Mouse (Mus musculus) ES-CJ7 (cell line): ENCODE results near the gene Noxo1.
A peak's percentile ranks its signal among the peaks of the same experiment; 100 is the strongest.
"Not testable (repeated sequence)": the region's sequence is repeated elsewhere in the genome, so short reads cannot be mapped to it uniquely, and the experiment has no call there.

Source experiments
- DNase-seq: peaks from one replicate; pipeline ENCODE4 v3.0.0; 2011; ENCODE audit warnings: low read depth, low spot score

Gene Noxo1

DNA sequence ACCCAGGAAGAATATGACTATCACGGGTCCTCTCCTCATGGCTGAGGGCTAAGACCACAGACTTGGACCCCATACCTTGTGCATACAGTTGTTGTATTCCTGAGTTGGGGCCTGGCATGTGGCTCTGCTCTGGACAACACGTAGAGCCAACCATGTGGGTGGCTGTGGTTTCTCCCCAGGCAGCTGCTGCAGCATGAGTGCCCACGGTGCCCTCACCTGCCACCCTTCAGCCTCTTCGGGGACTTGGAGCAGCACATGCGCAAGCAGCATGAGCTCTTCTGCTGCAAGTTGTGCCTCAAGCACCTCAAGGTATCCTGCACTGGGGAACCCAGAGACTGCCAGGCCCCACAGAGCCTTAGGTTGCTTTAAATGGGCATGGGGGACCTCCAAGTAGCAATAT, 19.2 kb upstream of the Noxo1 start:
- DNase-seq = no peak

- DNase-seq = peak; percentile 82
These were observed 18.4 kb upstream of the Noxo1 start for GRCm38 (mm10) chr17:24677500-24678080.

- peak; percentile 80 for DNase-seq
These were observed 9.5 kb upstream of the Noxo1 start for GRCm38 (mm10) chr17:24686514-24686913.

DNA sequence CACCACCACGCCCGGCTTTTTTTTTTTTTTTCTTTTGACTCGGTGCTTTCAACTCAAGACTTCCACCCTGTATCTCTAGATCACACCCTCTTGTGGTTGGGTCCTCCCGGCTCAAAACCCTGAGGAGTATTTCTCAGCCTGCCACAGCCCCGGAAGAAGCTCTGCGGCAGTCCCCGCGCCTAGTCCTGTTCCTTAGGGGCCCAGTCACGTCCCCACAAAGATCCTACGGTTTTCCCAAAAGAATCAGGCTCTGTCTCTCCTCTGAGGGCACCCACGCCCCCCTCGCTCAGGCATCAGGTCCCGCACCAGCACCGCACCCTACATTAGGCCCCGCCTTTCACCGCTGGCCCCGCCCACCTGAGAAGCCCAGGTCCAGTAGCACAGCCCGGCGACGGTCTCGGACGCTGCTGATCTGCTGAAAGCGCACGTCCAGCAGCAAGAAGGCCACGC, 8.9 kb upstream of the Noxo1 start:
- peak; percentile 60 for DNase-seq

DNA sequence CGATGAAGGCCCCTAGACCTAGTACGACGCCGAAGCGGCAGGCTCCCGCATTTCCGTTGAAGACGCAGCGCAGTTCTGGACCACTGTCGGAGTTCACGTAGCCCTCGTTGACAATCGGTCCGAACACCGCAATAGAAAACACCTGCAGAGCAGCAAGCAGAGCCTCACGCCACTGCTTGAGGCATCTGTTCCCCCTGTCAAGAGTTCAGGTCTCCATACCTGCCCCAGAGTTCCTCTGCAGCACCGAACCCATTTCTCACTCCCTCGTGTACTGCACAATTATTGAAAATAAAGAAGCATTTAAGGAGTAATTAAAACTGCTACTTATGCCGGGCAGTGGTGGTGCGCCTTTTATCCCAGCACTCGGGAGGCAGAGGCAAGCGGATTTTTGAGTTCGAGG, 8.4 kb upstream of the Noxo1 start:
- DNase-seq = no peak

DNA sequence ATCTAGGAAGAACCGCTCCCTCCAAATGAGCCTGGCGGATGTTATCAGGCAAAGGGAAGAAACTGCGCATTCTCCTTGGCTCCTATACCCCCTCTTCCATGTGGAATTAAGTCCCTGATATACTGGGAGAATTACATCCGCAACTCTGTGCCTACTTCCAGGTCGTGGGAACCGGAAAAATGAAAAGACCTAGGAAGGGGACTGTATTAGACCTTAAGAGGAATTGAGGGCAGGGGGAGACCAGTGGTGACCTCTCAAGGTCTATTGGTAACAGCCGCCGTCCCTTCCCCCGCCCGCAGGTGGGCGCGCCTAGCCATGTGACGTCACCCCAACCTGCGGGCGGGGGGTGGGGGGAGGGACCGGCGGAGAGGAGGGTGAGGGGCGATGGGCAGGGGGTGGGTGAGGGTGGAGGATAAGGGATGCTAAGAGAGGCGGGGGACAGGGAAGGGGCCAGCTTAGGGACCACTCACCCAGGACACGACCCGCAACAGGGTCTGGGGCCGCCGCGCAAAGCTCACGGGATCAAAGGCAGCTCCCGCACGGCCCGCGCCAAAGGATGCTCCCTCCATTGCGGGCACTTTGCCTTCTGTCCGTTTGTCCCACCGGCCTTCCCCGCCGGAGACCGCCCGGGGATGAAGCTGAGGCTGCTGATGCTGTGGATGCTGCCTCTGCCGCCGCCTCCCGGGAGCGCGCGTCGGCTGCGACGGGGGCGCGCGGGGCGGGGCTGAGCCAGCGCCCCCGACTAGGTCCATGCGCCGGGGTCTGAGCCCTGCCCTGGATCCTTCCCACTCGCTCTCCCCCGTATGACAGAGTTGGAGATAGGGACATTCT, 6.6 kb upstream of the Noxo1 start, which contains the start of gene Syngr3:
Gene Syngr3 (minus strand): TSS at position 705 of the 831 bp plus-strand sequence.
- no peak for DNase-seq

DNA sequence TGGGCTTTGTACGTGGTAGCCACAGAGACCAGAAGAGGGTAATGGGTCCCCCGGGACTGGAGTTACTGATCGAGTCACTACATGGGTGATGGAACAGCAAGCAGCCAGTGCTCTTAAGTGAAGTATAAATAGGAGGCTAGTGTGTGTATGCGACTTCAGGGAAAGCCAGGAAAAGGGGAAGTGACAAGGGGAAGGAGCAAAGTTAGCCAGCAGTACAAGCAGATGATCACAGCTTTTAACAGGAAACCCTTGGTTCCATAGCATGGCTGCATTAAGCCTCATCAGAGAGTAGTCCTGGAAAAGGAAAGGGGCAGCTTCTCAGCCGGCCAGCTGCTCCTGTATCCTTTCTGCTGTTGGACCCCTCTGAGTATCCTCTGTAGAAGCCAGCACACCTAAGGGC, 3.6 kb upstream of the Noxo1 start:
- no peak for DNase-seq

DNA sequence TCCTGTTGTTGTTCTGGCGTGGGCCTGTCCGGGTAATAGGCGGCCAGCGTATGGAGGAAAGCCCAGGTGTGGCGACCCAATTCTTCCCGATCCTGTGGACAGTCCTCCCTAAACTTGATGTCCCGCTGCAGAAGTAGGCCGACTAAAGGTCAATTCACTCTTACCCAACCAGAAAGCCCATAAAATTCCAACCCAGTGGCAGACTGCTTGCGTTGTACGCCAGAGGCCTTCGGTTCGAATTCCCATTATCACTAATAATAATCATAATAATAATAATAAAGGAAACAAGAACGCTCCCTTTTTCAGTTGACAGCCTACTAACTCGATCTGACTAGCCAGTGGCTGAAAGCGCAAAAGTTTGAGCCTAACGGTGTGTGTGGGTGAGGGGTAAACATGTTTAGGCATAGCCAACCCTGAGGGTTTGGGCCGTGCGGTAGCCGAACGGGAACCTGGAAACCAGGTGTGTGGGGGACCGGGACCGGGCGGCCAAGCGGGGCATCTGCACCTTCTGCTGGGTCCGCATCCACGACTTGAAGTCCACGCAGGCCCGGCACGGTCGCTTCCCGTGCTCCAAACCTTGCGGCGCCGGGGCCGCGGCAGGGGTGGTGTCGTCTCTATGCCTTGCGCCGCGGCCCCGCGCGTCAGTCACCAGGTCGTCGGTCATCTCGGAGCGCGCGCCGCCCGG, 566 bp upstream of the Noxo1 start:
- DNase-seq = no peak

GRCm38 (mm10) chr17:24697985-24698384, 2.0 kb downstream of the Noxo1 start:
- DNase-seq = peak; percentile 61

- DNase-seq = no peak
These were observed 2.7 kb downstream of the Noxo1 start for GRCm38 (mm10) chr17:24698715-24699114.

GRCm38 (mm10) chr17:24699473-24699872, 3.4 kb downstream of the Noxo1 start:
- DNase-seq = no peak

GRCm38 (mm10) chr17:24701251-24701650, 5.2 kb downstream of the Noxo1 start:
- DNase-seq = no peak

- DNase-seq = no peak
These were observed 9.8 kb downstream of the Noxo1 start for GRCm38 (mm10) chr17:24705821-24706220.

GRCm38 (mm10) chr17:24706982-24707800, 11.2 kb downstream of the Noxo1 start, which contains the start of gene Tbl3:
TSS of gene Tbl3 (minus strand) at chr17:24707660.
- DNase-seq = peak; percentile 93

DNA sequence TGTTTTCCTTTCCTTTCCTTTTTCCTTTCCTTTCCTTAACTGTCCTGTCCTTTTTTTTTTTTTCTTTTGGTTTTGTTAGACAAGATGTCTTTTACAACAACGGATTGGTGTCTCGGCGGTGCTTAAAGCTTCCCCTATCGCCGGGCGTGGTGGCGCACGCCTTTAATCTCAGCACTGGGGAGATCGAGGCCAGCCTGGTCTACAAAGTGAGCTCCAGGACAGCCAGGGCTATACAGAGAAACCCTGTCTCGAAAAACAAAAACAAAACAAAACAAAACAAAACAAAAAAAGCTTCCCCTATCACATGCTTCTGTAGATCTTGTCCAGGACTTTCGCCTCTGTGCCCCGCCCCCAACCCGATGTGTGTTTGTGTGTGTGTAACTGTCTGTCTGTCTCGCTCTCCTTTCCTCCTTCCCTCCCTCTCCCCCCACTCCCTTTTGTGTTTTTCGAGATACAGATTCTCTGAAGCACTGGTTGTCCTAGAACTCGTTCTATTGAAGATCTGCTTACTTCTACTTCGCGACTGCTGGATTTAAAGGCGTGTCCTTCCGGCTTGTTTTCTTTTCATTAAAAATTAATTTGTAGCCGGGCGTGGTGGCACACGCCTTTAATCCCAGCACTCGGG, 11.9 kb downstream of the Noxo1 start:
- no peak for DNase-seq

DNA sequence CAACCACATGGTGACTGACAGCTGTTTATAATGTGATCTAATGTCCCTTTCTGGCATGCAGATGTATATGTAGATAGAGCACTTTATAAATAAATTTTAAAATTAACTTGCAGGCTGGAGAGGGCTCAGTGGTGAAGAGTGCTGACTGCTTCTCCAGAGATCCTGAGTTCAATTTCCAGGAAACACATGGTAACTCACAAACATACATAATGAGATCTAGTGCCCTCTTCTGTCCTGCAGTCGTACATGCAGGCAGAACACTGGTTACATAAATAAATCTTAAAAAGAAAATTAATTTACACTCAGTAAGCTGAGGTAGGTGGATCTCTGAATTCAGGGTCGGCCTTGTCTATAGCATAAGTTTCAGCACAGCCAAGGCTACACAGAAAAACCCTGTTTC, 12.6 kb downstream of the Noxo1 start:
- no peak for DNase-seq

DNA sequence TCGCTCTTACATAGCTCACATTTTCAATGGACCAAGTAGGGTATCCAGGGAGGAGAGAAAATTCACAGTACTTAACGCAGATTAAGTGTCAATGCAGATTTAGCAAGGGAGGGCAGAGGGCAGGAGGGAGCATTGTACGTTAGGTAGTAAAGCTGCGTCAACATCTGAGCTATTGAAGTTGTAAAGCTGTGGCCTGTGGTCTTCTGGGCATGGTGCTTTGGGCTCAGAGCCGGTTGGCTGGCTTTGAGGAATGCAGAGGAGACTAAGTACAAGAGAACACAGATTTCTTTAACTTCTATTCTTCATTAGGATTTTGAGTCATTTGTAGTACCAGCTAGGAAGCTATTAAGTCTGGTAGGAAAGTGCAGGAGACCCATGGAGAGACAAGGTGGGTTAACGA, 19.5 kb downstream of the Noxo1 start:
- DNase-seq = no peak

- DNase-seq = no peak
These were observed 20.2 kb downstream of the Noxo1 start for GRCm38 (mm10) chr17:24716166-24716682.

GRCm38 (mm10) chr17:24717943-24718342, 21.9 kb downstream of the Noxo1 start, which contains the start of the genes Rnf151 and Rps2:
TSS of gene Rnf151 (minus strand) at chr17:24718063.
TSS of gene Rps2 (plus strand) at chr17:24718116.
- DNase-seq = no peak

DNA sequence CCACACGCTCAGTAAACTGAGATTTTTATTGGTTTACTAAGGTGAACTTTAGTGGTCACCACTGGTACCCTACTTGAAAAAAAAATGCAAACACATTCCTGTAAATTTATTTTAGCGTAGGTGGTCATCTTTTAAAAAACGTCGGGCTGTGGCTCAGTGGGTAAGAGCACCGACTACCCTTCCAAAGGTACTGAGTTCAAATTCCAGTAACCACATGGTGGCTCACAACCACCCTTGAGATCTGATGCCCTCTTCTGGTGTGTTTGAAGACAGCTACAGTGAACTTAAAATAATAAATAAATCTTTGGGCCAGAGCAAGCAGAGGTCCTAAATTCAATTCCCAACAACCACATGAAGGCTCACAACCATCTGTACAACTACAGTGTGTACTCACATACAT, 22.9 kb downstream of the Noxo1 start:
- not testable (repeated sequence) for DNase-seq
